Mouse (Mus musculus) myocyte (in vitro differentiated cells): ENCODE measurements around the gene Cox5a. TPM values are rescaled to one million over a fixed set of nuclear protein-coding genes. Genes with fewer than 3 reads are reported as not detected.

Experiments used
- H3K27me3 ChIP-seq: one replicate; pipeline ENCODE4 v1.6.1; 2011; ENCODE audit not compliant: control insufficient read depth, insufficient read depth, insufficient read length
- H3K36me3 ChIP-seq: one replicate; pipeline ENCODE4 v1.6.1; 2011; ENCODE audit not compliant: control insufficient read depth, insufficient read depth
- H3K4me2 ChIP-seq: one replicate; pipeline ENCODE4 v1.6.1; 2011; ENCODE audit warnings: low read depth, control low read depth
- H3K4me3 ChIP-seq: one replicate; pipeline ENCODE4 v1.5.1; 2011; ENCODE audit warnings: mild to moderate bottlenecking, control low read depth, moderate library complexity
- H3K79me2 ChIP-seq: one replicate; pipeline ENCODE4 v1.6.1; 2011; ENCODE audit not compliant: control insufficient read depth, insufficient read depth
- H3ac ChIP-seq: one replicate; pipeline ENCODE4 v1.6.1; 2011; ENCODE audit not compliant: control insufficient read depth, insufficient read length
- CEBPB ChIP-seq: IDR thresholded peaks from 2 replicates; pipeline ENCODE4 v1.6.1; 2011; ENCODE audit warnings: mild to moderate bottlenecking, moderate library complexity; ENCODE audit not compliant: poor library complexity, insufficient read depth, severe bottlenecking
- E2F4 ChIP-seq: IDR thresholded peaks from one replicate; pipeline ENCODE4 v1.6.1; 2011; ENCODE audit warnings: mild to moderate bottlenecking, control low read depth, moderate library complexity; ENCODE audit not compliant: insufficient read depth
- MAX ChIP-seq: IDR thresholded peaks from one replicate; pipeline ENCODE4 v1.6.1; 2011; ENCODE audit warnings: low read depth, mild to moderate bottlenecking, control low read depth
- MYOD1 ChIP-seq, 3 experiments: IDR thresholded peaks; one replicate each; pipeline ENCODE4 v1.6.1; 2011; ENCODE audit warnings: control low read depth in 2 of 3, low read depth in 2 of 3, mild to moderate bottlenecking in 2 of 3, moderate library complexity in 1 of 3; ENCODE audit not compliant: insufficient read length in 2 of 3, control insufficient read depth in 1 of 3
- MYOG ChIP-seq, 3 experiments: IDR thresholded peaks; one replicate each; pipeline ENCODE4 v1.6.1; 2011; ENCODE audit warnings: control low read depth in 2 of 3, low read depth in 2 of 3, mild to moderate bottlenecking in 2 of 3; ENCODE audit not compliant: insufficient read length in 2 of 3, control insufficient read depth in 1 of 3, insufficient read depth in 1 of 3
- POLR2A ChIP-seq: IDR thresholded peaks from one replicate; pipeline ENCODE4 v1.6.1; 2011; ENCODE audit warnings: low read depth, mild to moderate bottlenecking, control low read depth, moderate library complexity; ENCODE audit not compliant: insufficient read length
- POLR2AphosphoS2 ChIP-seq: IDR thresholded peaks from one replicate; pipeline ENCODE4 v1.6.1; 2011; ENCODE audit warnings: low read depth, control low read depth; ENCODE audit not compliant: insufficient read length
- REST ChIP-seq: IDR thresholded peaks from one replicate; pipeline ENCODE4 v1.6.1; 2011; ENCODE audit warnings: mild to moderate bottlenecking, control low read depth, moderate library complexity; ENCODE audit not compliant: insufficient read depth, insufficient read length
- SRF ChIP-seq: IDR thresholded peaks from one replicate; pipeline ENCODE4 v1.6.1; 2011; ENCODE audit warnings: low read depth; ENCODE audit not compliant: control insufficient read depth, insufficient read length
- TCF12 ChIP-seq: IDR thresholded peaks from one replicate; pipeline ENCODE4 v1.6.1; 2011; ENCODE audit warnings: mild to moderate bottlenecking, control low read depth; ENCODE audit not compliant: poor library complexity, insufficient read depth, severe bottlenecking
- TCF3 ChIP-seq: IDR thresholded peaks from one replicate; pipeline ENCODE4 v1.6.1; 2011; ENCODE audit warnings: low read depth, control low read depth; ENCODE audit not compliant: insufficient read length
- USF1 ChIP-seq: IDR thresholded peaks from one replicate; pipeline ENCODE4 v1.6.1; 2011; ENCODE audit warnings: low read depth, mild to moderate bottlenecking, control low read depth, moderate library complexity
- polyA plus RNA-seq: library from polyadenylated mRNA; unstranded; fragments of >200 nt; fragmentation: generic; extraction: Trizol; gene quantifications from one replicate; pipeline ENCODE4 v1.2.1, GENCODE M21; 2012; ENCODE audit warnings: missing spikeins

The Cox5a gene
- 780 TPM for polyA plus RNA-seq

- TF ChIP-seq SRF (peak; percentile 61), POLR2AphosphoS2 (peak; percentile 99), MYOG (IDR thresholded peaks at IDR 0.05; ENCODE audit: control insufficient read depth in 1 of 3, insufficient read depth in 1 of 3, insufficient read length in 2 of 3, low read depth in 2 of 3) (peak in 1 of 3 experiments; percentile 6), POLR2A (peak; percentile 100), MYOD1 (IDR thresholded peaks at IDR 0.05; ENCODE audit: control insufficient read depth in 1 of 3, insufficient read length in 2 of 3, low read depth in 2 of 3) (peak in 1 of 3 experiments; percentile 41), TCF3 (no peak), REST (peak; percentile 66), MAX (no peak)
Observed at GRCm38 (mm10) chr9:57521056-57521911, at the start of gene Cox5a. Cox5a (plus strand) TSS chr9:57521274.

GRCm38 (mm10) chr9:57485774-57486173 lies 35.3 kb upstream of the Cox5a start:
- Histone ChIP-seq H3K4me3 (no peak overlapping the region), H3K4me2 (no peak overlapping the region), H3K27me3 (peaks cover 35% of the 10 kb centered on the region), H3ac (no peak overlapping the region), H3K79me2 (no peaks in the 10 kb centered on the region), H3K36me3 (no peaks in the 10 kb centered on the region)
- TF ChIP-seq POLR2AphosphoS2 (no peak), MYOG (IDR thresholded peaks at IDR 0.05; ENCODE audit: control insufficient read depth in 1 of 3, insufficient read depth in 1 of 3, insufficient read length in 2 of 3, low read depth in 2 of 3) (no peak), E2F4 (no peak), USF1 (no peak), SRF (no peak)

More at GRCm38 (mm10) chr9:57521056-57521911, at the start of gene Cox5a:
- peak within 1 kb of the TSS; percentile 79 for H3K4me3 ChIP-seq
- no peaks in the 10 kb centered on the region for H3K27me3 ChIP-seq
- H3K4me2 ChIP-seq, result peak within 1 kb of the TSS; percentile 87
- peaks cover 47% of the 10 kb centered on the region for H3K79me2 ChIP-seq
- H3K36me3 ChIP-seq, result no peaks in the 10 kb centered on the region
- peak within 1 kb of the TSS; percentile 98 for H3ac ChIP-seq

GRCm38 (mm10) chr9:57487807-57488206 lies 33.3 kb upstream of the Cox5a start:
- no peak overlapping the region for H3ac ChIP-seq
- no peak overlapping the region for H3K4me2 ChIP-seq
- H3K36me3 ChIP-seq, result no peaks in the 10 kb centered on the region
- H3K4me3 ChIP-seq, result no peak overlapping the region
- TF ChIP-seq E2F4, result no peak
- peaks cover 31% of the 10 kb centered on the region for H3K27me3 ChIP-seq
- H3K79me2 ChIP-seq, result no peaks in the 10 kb centered on the region

GRCm38 (mm10) chr9:57493532-57493931 lies 27.5 kb upstream of the Cox5a start:
- no peak overlapping the region for H3ac ChIP-seq
- TF ChIP-seq POLR2A (no peak), USF1 (no peak)
- H3K79me2 ChIP-seq, result no peaks in the 10 kb centered on the region
- H3K36me3 ChIP-seq, result no peaks in the 10 kb centered on the region
- H3K27me3 ChIP-seq, result no peaks in the 10 kb centered on the region
- H3K4me3 ChIP-seq, result no peak overlapping the region
- H3K4me2 ChIP-seq, result no peak overlapping the region

GRCm38 (mm10) chr9:57494970-57495369 lies 26.1 kb upstream of the Cox5a start:
- TF ChIP-seq REST, result no peak
- TF ChIP-seq SRF, result no peak
- no peak for TF ChIP-seq USF1
- no peak for TF ChIP-seq POLR2AphosphoS2
- TF ChIP-seq CEBPB, result no peak
- TF ChIP-seq MAX, result no peak
- Histone ChIP-seq H3K4me3 (no peak overlapping the region), H3ac (no peak overlapping the region), H3K36me3 (no peaks in the 10 kb centered on the region), H3K79me2 (no peaks in the 10 kb centered on the region), H3K27me3 (no peaks in the 10 kb centered on the region), H3K4me2 (no peak overlapping the region)

- Histone ChIP-seq H3K79me2 (no peaks in the 10 kb centered on the region), H3K27me3 (peaks cover 8% of the 10 kb centered on the region), H3K4me3 (no peak overlapping the region), H3ac (no peak overlapping the region), H3K4me2 (no peak overlapping the region), H3K36me3 (no peaks in the 10 kb centered on the region)
- TF ChIP-seq TCF3 (no peak), SRF (no peak), REST (no peak), TCF12 (no peak), MYOD1 (IDR thresholded peaks at IDR 0.05; ENCODE audit: control insufficient read depth in 1 of 3, insufficient read length in 2 of 3, low read depth in 2 of 3) (no peak), MAX (no peak), CEBPB (no peak), MYOG (IDR thresholded peaks at IDR 0.05; ENCODE audit: control insufficient read depth in 1 of 3, insufficient read depth in 1 of 3, insufficient read length in 2 of 3, low read depth in 2 of 3) (no peak)
Observed at GRCm38 (mm10) chr9:57497236-57497635, 23.8 kb upstream of the Cox5a start.
